Mouse (Mus musculus) heart, postnatal 14 days (tissue): ENCODE measurements around the gene Brms1. TPM values are rescaled to one million over a fixed set of nuclear protein-coding genes. Genes with fewer than 3 reads are reported as not detected.
"Not testable (repeated sequence)": the region's sequence is repeated elsewhere in the genome, so short reads cannot be mapped to it uniquely, and the experiment has no call there.

Source experiments
- DNase-seq, 2 experiments: peaks; one replicate each; pipeline ENCODE4 v3.0.0; 2021 to 2022
- intact Hi-C: fragments of 180-260 bp; cut with DNase I; formaldehyde crosslinking; loops from one replicate; pipeline ENCODE4 v1.15.1; 2025
- total RNA-seq, 2 experiments: library from RNA; stranded (reverse); gene quantifications; 2 replicates each; pipeline ENCODE4 v1.2.3; 2021

Brms1 gene
- total RNA-seq, 2 experiments from 2014 or later = 12.9 to 14.8 TPM

GRCm38 (mm10) chr19:5083961-5084833 lies 43.0 kb downstream of the Brms1 start:
- no peak for DNase-seq
- intact Hi-C loops = no loop called here

DNA sequence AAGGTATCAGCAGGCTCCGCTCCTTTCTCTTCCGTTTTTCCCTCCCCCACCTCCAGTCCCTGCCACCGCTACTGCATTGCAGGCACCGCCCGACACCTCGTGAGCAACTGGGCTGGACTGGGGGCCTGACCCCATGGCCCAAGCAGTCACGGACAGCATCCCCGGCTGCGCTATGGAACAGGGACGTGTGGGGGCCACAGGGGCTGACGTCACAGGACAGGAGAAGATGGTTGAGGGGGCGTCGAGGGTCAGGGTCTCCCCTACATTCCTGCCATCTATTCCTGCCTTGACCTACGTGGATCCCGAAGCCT lies 43.6 kb downstream of the Brms1 start:
- intact Hi-C loops = no loop called here
- DNase-seq = no peak

GRCm38 (mm10) chr19:5085145-5085863 lies 44.1 kb downstream of the Brms1 start, which contains the start of gene Tmem151a:
Tmem151a (minus strand) TSS chr19:5085531.
- DNase-seq = no peak
- intact Hi-C loops = no loop called here

DNA sequence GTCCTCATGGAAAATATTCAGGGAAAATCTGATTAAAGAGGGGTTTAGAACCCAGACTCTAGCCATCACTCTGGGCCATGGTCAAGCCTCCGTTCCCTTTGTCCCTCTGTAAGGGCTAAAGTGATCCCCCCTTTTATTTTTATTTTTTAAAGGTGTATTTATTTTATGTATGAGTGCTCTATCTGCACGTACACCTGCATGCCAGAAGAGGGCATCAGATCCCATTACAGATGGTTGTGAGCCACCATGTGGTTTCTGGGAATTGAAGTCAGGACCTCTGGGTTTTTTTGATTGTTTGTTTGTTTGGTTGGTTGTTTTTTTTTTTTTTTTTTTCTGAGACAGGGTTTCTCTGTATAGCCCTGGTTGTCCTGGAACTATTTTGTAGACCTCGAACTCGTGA lies 45.4 kb downstream of the Brms1 start:
- intact Hi-C loops, DNase-seq: not testable (repeated sequence)

DNA sequence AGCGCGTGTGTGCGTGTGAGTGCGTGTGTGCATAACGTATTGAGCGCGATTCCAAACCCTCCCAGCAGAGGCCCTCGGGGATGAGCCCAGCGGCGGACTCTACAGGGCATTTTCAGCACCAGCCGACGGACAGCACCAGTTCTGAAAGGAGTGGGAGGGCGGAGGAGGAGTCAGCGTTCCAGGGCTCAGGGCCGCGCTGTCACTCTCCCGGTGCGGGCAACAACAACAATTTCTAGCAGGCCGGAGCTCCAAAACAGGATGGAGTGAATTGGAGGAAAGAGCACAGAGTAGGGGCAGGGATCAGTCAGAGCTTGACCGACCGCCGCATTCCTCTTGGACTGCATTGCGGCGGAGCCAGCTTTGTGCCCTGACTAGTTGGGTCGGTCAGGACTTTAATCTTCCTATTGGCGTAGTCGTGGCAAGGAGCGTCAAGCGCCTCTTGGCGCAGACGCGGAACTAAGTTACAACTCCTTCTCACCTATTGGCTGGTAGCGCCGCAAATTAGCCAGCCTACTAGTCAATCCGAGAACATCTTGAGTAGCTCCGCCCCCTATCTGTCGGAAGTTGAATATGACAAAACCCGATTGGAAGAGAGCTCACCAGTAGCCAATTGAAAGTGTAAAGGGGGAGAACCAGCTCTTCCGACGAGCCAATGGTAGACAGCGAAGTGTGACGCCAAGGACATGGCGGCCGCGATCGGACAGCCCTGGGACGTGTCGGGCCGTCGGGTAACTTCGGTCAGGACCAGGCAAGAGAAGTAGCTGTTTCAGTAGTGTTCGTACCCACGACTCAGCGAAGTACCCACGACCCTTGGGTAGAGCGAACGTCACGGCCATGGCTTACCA lies 47.0 kb downstream of the Brms1 start, which contains the start of gene Yif1a:
TSS of gene Yif1a (plus strand) at position 655 of the 845 bp plus-strand sequence.
- intact Hi-C loops = loop anchor here (2.0 kb wide), 1 partner anchor 17 kb away; no protein-coding TSS in a partner anchor
- DNase-seq = peak; percentile 93 to 96

DNA sequence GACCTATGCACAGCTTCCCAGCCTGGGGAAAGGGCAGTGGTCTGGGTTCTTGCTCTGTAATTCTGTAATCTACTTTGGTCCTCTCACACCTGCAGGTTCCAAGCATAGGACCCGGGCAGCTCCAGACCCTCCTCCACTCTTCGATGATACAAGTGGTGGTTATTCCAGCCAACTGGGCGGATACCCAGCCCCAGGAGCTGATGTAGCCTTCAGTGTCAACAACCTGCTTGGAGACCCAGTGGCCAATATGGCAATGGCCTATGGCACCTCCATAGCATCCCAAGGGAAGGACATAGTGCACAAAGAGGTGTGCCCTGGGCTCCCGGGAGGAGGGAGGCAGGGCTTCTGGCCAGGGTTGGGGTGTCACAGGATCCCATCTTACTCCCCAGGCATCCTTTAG lies 48.2 kb downstream of the Brms1 start:
- intact Hi-C loops = loop anchor here (2.0 kb wide), 1 partner anchor 15 kb away; no protein-coding TSS in a partner anchor
- DNase-seq = no peak

DNA sequence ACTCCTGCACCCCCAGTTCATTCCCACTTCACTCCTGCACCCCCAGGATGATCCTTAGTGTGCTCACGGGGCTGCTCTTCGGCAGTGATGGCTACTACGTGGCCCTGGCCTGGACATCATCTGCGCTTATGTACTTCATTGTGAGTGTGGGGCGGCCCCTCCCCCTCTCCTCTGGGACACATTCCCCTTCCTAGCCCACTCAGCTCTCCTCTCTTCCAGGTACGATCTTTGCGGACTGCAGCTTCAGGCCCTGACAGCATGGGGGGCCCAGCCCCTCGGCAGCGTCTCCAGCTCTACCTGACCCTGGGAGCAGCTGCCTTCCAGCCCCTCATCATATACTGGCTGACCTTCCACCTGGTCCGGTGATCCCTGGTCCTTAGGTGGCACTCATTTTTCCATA lies 50.9 kb downstream of the Brms1 start:
- no peak for DNase-seq
- intact Hi-C loops = no loop called here

DNA sequence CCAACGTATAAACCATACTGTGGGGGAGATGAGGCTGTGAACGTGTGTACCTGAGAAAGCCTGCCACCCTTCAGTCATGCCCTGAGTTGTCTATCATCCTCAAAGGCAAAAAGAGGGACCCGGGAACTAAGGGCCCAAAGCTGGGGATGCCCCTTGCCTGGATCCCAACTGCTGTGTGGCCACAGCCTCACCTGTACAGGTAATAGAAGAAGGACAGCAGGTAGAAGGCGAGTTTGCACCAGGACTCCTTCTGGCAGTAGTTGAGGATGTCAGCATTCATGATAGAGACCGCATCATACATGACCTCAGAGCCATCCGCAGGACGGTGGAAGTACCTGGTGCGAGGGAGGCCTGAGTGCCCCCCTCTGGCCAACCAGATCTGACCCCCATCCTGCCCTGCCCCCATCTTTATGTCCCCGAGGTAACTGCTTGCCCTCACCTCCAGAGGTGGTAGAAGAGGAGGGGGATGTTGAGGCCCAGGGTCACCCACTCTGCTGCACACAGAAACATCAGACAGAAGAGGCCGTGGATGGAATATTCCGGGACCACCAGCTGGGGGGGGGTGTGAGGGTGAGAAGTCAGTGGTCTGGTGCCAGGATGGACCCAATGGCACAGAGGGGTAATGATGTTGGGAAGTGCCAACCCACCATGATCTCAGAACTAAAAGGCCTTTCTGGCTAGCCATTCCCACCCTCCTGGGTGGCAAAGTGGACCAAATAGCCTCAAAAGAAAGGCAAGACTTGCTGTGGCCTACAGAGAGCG lies 52.5 kb downstream of the Brms1 start:
- no peak for DNase-seq
- intact Hi-C loops = loop anchor here (2.0 kb wide), 1 partner anchor 47 kb away; no protein-coding TSS in a partner anchor

- peak; percentile 91 to 95 for DNase-seq
- intact Hi-C loops = loop anchor here (2.0 kb wide), 1 partner anchor 47 kb away; no protein-coding TSS in a partner anchor
These were observed 53.1 kb downstream of the Brms1 start for GRCm38 (mm10) chr19:5094243-5094632.

DNA sequence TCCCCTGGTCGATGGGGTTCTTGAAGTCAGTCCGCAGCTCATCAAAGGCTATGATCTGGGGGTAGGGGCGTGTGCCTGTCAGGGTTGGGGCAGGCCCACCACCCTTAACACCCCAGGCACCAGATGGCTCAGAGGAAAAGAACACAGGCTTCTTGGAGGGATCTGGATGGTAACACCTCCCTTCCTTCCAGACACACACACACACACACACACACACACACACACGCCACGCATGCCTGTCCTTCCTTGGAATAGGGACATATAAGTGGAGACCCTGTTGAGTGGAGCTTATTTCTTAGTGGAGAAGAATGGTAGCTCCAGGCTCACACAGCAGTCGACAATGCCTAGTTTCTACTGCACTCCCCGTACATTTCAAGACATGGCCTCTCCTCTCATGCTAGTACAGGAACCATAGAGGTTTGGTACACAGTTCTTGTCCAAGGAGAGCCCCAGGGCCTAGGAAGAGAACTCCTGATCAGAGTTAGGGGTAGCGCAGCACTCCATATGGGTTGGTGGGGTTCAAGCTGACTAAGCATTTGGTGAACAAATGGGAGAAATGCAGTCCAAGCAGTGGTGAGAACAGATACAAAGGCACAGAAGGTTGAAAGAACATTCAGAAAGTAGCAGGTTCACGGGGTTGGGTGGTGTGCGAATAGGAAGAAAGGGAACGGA lies 53.7 kb downstream of the Brms1 start:
- intact Hi-C loops = loop anchor here (2.0 kb wide), 1 partner anchor 46 kb away; no protein-coding TSS in a partner anchor
- no peak for DNase-seq

GRCm38 (mm10) chr19:5095887-5096474 lies 54.8 kb downstream of the Brms1 start:
- no peak for DNase-seq
- intact Hi-C loops = loop anchor here (2.0 kb wide), 1 partner anchor 45 kb away; no protein-coding TSS in a partner anchor

- intact Hi-C loops = no loop called here
- DNase-seq = no peak
These were observed 56.6 kb downstream of the Brms1 start for GRCm38 (mm10) chr19:5097521-5098362.

DNA sequence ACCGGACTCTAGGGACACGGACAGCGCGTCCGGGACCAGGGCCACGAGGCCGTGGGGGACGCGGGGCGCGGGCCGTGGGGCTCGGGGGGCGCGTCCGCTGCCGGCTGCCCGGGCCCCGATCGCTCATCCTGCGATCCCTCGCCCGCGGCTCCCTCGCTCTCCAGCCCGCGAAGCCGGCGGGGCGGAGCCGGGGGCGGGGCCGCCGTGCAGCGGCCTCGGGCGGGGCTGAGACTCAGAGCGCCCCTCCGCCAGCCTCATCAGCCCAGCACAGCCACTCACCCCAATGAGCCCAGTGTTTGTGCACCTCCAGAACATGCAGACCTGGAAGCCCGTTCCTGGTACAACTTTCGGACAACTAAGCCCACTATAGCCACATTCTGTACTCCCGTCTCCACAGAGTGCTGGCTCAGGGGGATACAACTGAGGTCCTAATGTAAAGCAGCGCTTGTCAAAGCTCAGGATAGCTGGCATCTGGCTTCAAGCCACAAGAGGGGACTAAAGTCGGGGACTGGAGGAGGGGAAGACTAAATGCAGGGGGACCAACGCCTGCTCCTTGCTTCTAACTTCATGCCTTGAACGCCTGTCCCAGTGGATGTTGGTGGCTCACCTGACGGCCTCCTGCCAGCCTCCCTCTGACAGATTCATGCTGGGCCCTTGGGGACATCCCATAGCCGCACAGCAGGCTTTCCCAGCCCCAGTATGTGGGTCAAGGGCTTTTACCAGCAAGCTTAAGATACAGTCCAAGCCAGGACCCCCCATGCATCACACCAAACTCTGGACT lies 57.4 kb downstream of the Brms1 start, which contains the start of gene Cnih2:
TSS of gene Cnih2 (minus strand) at position 159 of the 781 bp plus-strand sequence.
- DNase-seq = peak; percentile 73 to 76
- intact Hi-C loops = no loop called here
